Mouse (Mus musculus) adrenal gland, postnatal 4 days (tissue): ENCODE results near the gene Ankrd45. TPM values are rescaled to one million over a fixed set of nuclear protein-coding genes. Genes with fewer than 3 reads are reported as not detected.
"Not testable (repeated sequence)": the region's sequence is repeated elsewhere in the genome, so short reads cannot be mapped to it uniquely, and the experiment has no call there.

ENCODE experiments used
- DNase-seq, 2 experiments: peaks; one replicate each; pipeline ENCODE4 v3.0.0; 2021 to 2022; ENCODE audit warnings: low spot score in 2 of 2, mixed read lengths in 2 of 2
- total RNA-seq, 2 experiments: library from RNA; stranded (reverse); gene quantifications; 2 replicates each; pipeline ENCODE4 v1.2.3; 2021

The Ankrd45 gene
- total RNA-seq, 2 experiments from 2014 or later, result 3.8 to 5.0 TPM

DNA sequence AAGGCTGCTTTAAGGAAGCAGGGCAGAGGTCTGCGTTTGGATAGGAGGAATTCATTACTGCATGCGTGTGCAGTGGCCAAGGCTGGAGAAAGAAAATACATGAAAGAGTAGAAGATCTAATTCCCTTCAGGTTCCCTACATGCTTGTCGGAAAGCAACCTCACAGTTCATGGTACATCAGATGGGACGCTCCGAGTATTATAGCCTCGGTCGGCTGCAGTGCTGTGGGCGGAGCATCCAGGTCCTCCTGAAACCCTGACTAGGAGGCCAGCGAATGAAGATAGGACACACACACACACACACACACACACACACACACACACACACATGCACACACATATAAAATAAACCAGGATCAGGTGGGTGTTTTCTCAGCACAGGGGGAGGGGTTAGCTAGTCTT, 41.2 kb downstream of the Ankrd45 start:
- no peak for DNase-seq

GRCm38 (mm10) chr1:161185431-161185830, 42.9 kb downstream of the Ankrd45 start:
- DNase-seq, result no peak

DNA sequence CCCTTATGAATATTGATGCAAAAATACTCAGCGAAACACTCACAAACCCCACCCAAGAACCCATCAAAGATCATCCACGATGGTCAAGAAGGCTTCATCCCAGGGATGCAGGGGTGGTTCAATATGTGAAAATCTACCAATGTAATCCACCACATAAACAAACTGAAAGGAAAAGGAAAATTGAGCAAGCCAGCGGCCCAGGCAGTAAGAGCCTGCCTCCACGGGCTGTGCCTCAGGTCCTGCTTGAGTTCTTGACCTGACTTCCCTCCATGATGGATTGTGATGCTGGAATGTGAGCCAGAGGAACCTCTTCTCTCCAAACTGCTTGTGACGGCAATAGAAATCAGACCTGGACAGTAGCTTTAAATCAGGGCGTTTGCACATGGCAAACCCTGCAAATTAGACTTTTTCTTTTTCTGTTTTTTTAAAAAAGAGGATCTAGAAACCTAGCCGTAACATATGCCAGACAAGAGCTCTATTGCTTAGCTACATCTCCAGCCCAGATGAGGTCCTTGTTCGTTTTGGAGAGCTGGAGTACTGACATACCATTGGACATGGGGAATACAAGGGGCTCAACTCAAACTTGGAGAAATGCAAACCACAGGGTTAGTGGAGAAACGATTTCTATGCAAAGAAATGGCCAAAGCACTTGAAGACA, 47.9 kb downstream of the Ankrd45 start:
- DNase-seq, result no peak

DNA sequence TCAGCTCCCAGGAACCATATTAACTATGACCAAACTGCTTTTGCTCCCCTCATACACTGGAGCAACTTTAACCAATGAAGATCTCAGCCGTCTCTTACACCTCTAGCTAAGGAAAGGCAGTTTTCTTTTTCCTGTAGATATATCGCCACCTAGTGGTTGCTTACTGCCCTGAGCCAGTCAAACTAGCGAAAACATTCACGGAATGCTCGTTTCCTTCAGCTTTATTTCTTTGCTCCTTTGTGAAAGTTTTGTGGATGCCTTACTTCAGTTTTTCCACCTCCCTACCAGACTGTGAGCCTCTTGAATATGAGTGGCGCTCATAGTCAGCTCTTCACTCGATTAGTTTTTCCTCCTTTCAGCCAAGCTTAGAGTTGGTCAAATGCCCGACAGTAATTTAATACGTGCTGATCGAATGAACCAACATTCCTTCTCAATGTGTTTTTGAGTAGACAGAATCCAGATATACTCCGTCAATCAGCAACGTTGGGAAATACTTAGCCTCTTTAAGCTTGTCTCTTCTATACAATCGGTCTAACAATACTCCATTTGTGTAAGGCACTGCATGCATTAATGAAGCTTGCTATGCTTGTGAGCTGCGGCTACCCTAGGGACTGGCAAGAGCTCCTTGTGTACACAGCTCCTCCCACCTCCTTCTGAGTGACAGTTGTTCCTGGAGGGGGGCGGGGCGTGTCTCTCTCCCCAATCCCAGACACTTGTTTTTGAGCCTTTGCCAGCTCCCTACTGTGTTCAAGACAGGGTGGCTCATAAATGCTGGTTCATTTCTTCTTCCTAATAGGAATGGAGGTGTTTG, 53.3 kb downstream of the Ankrd45 start:
- DNase-seq, result peak; percentile 36 to 55

- not testable (repeated sequence) for DNase-seq
Observed at GRCm38 (mm10) chr1:161196364-161196763, 53.9 kb downstream of the Ankrd45 start.

DNA sequence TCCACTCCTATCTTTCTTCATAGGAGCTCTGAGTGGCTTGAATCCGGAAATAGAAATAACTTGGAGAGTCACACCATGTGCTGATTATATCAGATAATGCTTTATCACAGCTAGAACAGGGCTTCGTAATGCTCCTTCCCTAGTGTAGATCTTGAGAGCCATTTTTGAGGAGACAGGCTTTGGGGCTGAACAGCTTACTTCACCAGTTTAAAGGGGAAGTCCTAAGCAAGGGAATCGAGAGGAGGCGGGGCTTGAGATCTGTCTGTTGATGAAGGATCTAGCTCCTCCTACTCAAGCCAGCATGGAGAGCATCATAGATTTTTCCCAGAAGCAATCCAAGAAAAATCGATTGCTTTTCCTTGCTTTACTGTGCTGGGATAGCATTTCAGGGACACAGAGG, 57.4 kb downstream of the Ankrd45 start:
- no peak for DNase-seq

DNA sequence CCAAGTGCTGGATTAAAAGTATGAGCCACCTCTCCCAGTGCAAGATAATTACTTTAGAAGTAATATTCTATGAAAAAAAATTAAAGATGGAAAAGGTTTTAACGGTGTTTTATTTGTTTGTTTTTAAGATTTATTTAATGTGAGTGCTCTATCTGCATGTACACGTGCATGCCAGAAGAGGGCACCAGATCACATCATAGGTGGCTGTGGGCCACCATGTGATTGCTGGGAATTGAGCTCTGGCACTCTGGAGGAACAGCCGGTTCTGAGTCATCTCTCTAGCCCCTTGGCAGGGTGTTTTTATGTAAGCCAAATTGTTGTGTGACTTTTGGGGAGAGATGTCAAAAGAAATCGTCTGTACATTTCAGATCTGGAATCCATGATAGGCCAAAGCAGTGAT, 72.0 kb downstream of the Ankrd45 start:
- DNase-seq, result no peak

DNA sequence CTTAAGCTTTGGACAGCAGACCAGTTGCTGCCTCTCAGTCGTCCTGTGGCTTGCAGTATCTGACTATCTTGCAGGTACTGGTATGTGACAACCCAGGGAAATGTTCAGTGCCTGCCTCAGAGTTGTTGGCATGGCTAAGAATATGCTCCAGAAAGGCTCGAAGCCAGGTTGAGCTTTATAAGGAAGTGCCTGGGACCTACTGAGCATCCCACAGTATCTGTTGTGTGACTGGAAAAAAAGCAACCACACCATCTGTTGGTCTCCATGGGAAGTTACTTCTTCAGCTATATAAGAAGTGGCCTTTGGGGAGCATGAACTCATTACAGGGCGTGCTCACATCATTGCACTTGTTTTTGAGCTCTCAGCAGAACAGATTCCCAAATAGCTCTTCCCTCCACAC, 77.3 kb downstream of the Ankrd45 start:
- no peak for DNase-seq

Other genes with a start within 250 kb of the Ankrd45 start
- 10 to 100 TPM; 46.0 to 47.7 TPM for gene Rc3h1, start 236.3 kb upstream of the Ankrd45 start, total RNA-seq
- 100 to 1,000 TPM in 1 of 2 experiments, 10 to 100 TPM in 1; 10.2 to 294 TPM for gene Serpinc1, start 164.1 kb upstream of the Ankrd45 start, total RNA-seq
- 10 to 100 TPM; 26.4 to 29.5 TPM for gene Zbtb37, start 107.8 kb upstream of the Ankrd45 start, total RNA-seq
- 10 to 100 TPM; 30.2 to 31.0 TPM for gene Dars2, start 72.0 kb upstream of the Ankrd45 start, total RNA-seq
- 10 to 100 TPM in 1 of 2 experiments, 1 to 10 TPM in 1; 9.6 to 10.2 TPM for gene Cenpl, start 72.0 kb upstream of the Ankrd45 start, total RNA-seq
- 10 to 100 TPM; 22.2 to 22.3 TPM for gene Klhl20, start 11.2 kb upstream of the Ankrd45 start, total RNA-seq
- gene Tex50, start 16.6 kb downstream of the Ankrd45 start, total RNA-seq, result not detected
- 100 to 1,000 TPM; 369 to 400 TPM for gene Prdx6, start 108.5 kb downstream of the Ankrd45 start, total RNA-seq